Mouse (Mus musculus) lung, embryonic 16.5 days (tissue): Measurements from ENCODE around the gene Ifit1bl1. TPM values are rescaled to one million over a fixed set of nuclear protein-coding genes. Genes with fewer than 3 reads are reported as not detected.
"Not testable (repeated sequence)": the region's sequence is repeated elsewhere in the genome, so short reads cannot be mapped to it uniquely, and the experiment has no call there.

Source experiments
- ATAC-seq: fragments of 200-750 bp; cut with Nextera tagmentation; 2 replicates; pipeline ENCODE4 v1.8.0; 2017; ENCODE audit warnings: low read depth, mild to moderate bottlenecking, moderate library complexity
- H3K27ac ChIP-seq: fragments of 300-500 bp; sonication (generic); 2 replicates; pipeline ENCODE4 v1.5.1; 2014; ENCODE audit warnings: mild to moderate bottlenecking, control low read depth, low read length
- H3K27me3 ChIP-seq: fragments of 300-500 bp; sonication (generic); 2 replicates; pipeline ENCODE4 v1.6.1; 2014; ENCODE audit warnings: low read depth, low read length, mixed read lengths; ENCODE audit not compliant: control insufficient read depth, insufficient read depth
- H3K36me3 ChIP-seq: fragments of 300-500 bp; sonication (generic); 2 replicates; pipeline ENCODE4 v1.6.1; 2014; ENCODE audit warnings: low read length; ENCODE audit not compliant: control insufficient read depth, insufficient read depth
- H3K4me1 ChIP-seq: fragments of 300-500 bp; sonication (generic); replicated peaks from 2 replicates; pipeline ENCODE4 v1.6.1; 2014; ENCODE audit warnings: low read length, mixed read lengths; ENCODE audit not compliant: control insufficient read depth, insufficient read depth
- H3K4me2 ChIP-seq: fragments of 300-500 bp; sonication (generic); 2 replicates; pipeline ENCODE4 v1.6.1; 2014; ENCODE audit warnings: low read depth, low read length, control low read depth
- H3K4me3 ChIP-seq: fragments of 300-500 bp; sonication (generic); 2 replicates; pipeline ENCODE4 v1.5.1; 2014; ENCODE audit warnings: mild to moderate bottlenecking, low read length, control low read depth
- H3K9ac ChIP-seq: fragments of 300-500 bp; sonication (generic); 2 replicates; pipeline ENCODE4 v1.6.1; 2014; ENCODE audit warnings: low read length, control low read depth
- H3K9me3 ChIP-seq: fragments of 300-500 bp; sonication (generic); 2 replicates; pipeline ENCODE4 v1.6.1; 2016; ENCODE audit warnings: low read length; ENCODE audit not compliant: control insufficient read depth
- WGBS: fragments of 180-500 bp; shearing (Covaris S2); extraction: QIAGEN DNeasy Blood & Tissue Kit; methylation state at CpG from one replicate; pipeline ENCODE4 v1.1.7; 2014; 5-methylcytosine and 5-hydroxymethylcytosine counted together
- polyA plus RNA-seq: library from polyadenylated mRNA; unstranded; fragments of >200 nt; fragmentation: Nextera tagmentation; extraction: Ambion mirVana; gene quantifications from 2 replicates; pipeline ENCODE4 v1.2.1, GENCODE M21; 2015

The Ifit1bl1 gene
- polyA plus RNA-seq, 1 experiment from 2014 or later = 0.72 TPM

GRCm38 (mm10) chr19:34627496-34627895 is 25.7 kb upstream of the Ifit1bl1 start:
- H3K4me3 ChIP-seq = no peak overlapping the region
- no peaks in the 10 kb centered on the region for H3K27me3 ChIP-seq
- no peaks in the 10 kb centered on the region for H3K36me3 ChIP-seq
- WGBS = 76% methylated on average over 2 of the region's 2 CpGs
- no peak overlapping the region for H3K9ac ChIP-seq
- H3K9me3 ChIP-seq = no peaks in the 10 kb centered on the region
- H3K27ac ChIP-seq = no peak overlapping the region
- H3K4me2 ChIP-seq = no peak overlapping the region
- no peak for ATAC-seq
- no peaks in the 10 kb centered on the region for H3K4me1 ChIP-seq

GRCm38 (mm10) chr19:34624663-34625062 is 22.9 kb upstream of the Ifit1bl1 start:
- H3K4me1 ChIP-seq = no peaks in the 10 kb centered on the region
- H3K27ac ChIP-seq = no peak overlapping the region
- H3K4me3 ChIP-seq = no peak overlapping the region
- ATAC-seq = no peak
- no peaks in the 10 kb centered on the region for H3K36me3 ChIP-seq
- H3K27me3 ChIP-seq = no peaks in the 10 kb centered on the region
- H3K9me3 ChIP-seq = no peaks in the 10 kb centered on the region
- 80% methylated on average over 4 of the region's 4 CpGs for WGBS
- H3K4me2 ChIP-seq = no peak overlapping the region
- H3K9ac ChIP-seq = no peak overlapping the region

GRCm38 (mm10) chr19:34623781-34624180 is 22.0 kb upstream of the Ifit1bl1 start:
- Histone ChIP-seq H3K9me3 (no peaks in the 10 kb centered on the region), H3K4me2 (no peak overlapping the region), H3K36me3 (no peaks in the 10 kb centered on the region), H3K4me3 (no peak overlapping the region), H3K27ac (no peak overlapping the region), H3K4me1 (no peaks in the 10 kb centered on the region), H3K9ac (no peak overlapping the region), H3K27me3 (no peaks in the 10 kb centered on the region)
- 86% methylated on average over 6 of the region's 6 CpGs for WGBS
- ATAC-seq = no peak

DNA sequence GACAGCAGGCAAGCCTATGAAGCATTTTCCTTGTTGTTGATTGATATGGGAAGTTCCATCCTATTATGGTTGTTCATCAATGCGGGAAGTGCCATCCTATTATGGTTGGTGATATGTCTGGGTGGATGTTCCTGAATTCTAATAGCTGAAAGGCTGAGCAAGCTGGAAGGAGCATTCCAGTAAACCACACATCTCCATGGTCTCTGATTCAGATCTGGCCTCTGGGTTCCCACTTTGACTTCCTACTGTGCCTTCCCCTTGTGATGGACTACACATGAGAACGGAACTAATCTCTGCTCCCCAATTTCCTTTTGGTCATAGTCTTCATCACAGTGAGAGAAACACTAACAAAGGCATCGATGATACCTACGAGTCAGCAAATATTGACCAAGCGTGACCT is 19.1 kb upstream of the Ifit1bl1 start:
- Histone ChIP-seq H3K36me3 (no peaks in the 10 kb centered on the region), H3K4me1 (no peaks in the 10 kb centered on the region), H3K4me2 (no peak overlapping the region), H3K9ac (no peak overlapping the region), H3K27me3 (no peaks in the 10 kb centered on the region), H3K9me3 (no peaks in the 10 kb centered on the region), H3K4me3 (no peak overlapping the region), H3K27ac (no peak overlapping the region)
- WGBS = 75% methylated on average over 5 of the region's 5 CpGs
- ATAC-seq = no peak

GRCm38 (mm10) chr19:34612243-34613001 is 10.7 kb upstream of the Ifit1bl1 start:
- not testable (repeated sequence) for H3K9me3 ChIP-seq, H3K4me1 ChIP-seq, H3K27me3 ChIP-seq, H3K27ac ChIP-seq, H3K9ac ChIP-seq, H3K4me2 ChIP-seq, ATAC-seq, H3K4me3 ChIP-seq, H3K36me3 ChIP-seq
- WGBS = 71% methylated on average over 5 of the region's 11 CpGs

- WGBS = 63% methylated on average over 3 of the region's 3 CpGs
- not testable (repeated sequence) for H3K4me1 ChIP-seq, H3K9ac ChIP-seq, H3K36me3 ChIP-seq, H3K4me2 ChIP-seq, ATAC-seq, H3K27ac ChIP-seq, H3K27me3 ChIP-seq, H3K4me3 ChIP-seq, H3K9me3 ChIP-seq
Measured at GRCm38 (mm10) chr19:34610118-34610517, 8.4 kb upstream of the Ifit1bl1 start.

DNA sequence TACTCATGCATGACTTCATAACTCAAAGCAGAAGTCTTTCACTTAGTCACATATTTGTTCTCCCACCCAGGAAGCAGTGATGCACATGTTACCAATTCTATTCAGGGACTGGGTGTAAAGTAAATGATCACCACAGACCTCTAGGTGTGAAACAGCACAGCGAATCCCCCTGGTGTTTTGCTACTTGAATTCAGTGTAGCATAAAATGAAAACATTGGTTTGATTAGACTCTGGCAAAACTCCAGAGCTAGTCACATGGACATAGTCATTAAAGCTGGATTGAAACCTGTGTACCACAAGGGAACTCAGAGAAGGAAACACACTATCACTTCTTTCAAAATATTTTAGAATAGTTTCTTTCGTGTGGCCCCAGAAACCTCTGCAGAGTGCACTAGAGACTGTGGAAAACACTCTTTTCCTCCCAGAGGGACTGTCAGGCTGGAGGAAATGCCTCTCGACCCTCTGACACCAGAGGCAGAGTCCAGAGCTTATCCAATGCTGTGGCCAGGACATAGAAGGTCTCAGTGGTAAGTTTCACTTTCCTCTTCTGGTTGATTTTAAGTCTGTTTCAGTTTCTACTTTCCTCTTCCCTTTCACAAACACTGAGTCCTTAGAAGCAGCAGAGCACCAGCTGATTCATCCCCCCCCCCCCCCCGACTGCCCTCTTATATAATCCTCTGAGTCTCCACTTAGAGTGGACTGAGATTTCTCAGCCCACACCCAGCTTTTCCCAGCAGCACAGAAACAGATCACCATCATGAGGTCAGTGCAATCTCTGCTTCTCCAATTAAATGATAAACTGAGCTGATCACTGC is 5.7 kb upstream of the Ifit1bl1 start, which contains the start of gene Ifit3b:
Gene Ifit3b (plus strand): TSS at position 734 of the 815 bp plus-strand sequence.
- H3K27ac ChIP-seq, H3K9ac ChIP-seq, H3K4me3 ChIP-seq, H3K4me1 ChIP-seq, H3K27me3 ChIP-seq, H3K4me2 ChIP-seq, H3K36me3 ChIP-seq, H3K9me3 ChIP-seq: not testable (repeated sequence)
- peak; percentile 64 for ATAC-seq
- WGBS = 33% methylated on average over 4 of the region's 4 CpGs

DNA sequence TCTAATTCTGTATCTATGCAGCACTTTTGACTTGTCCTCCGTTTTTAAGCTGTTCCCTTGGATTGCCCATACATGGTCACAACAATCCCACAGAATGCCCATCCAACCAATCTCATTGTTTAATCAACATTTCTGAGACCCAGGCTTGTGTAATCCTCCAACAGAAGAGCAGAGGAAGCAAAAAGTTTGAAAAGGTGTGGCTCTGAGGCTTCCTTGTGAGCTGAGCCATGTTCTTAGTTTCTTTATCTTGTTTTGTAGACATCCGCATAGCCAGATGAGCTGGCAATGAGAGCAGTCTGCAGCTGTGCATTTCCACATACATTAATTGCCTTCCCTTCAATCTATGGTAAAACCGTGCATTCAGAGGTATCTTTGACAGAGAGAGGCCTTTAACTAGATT is 3.7 kb upstream of the Ifit1bl1 start:
- H3K4me3 ChIP-seq = no peak overlapping the region
- H3K27me3 ChIP-seq = no peaks in the 10 kb centered on the region
- H3K4me1 ChIP-seq = no peaks in the 10 kb centered on the region
- no peak overlapping the region for H3K27ac ChIP-seq
- no peak overlapping the region for H3K4me2 ChIP-seq
- 82% methylated on average over 3 of the region's 3 CpGs for WGBS
- H3K9ac ChIP-seq = no peak overlapping the region
- H3K9me3 ChIP-seq = no peaks in the 10 kb centered on the region
- no peaks in the 10 kb centered on the region for H3K36me3 ChIP-seq
- ATAC-seq = no peak

DNA sequence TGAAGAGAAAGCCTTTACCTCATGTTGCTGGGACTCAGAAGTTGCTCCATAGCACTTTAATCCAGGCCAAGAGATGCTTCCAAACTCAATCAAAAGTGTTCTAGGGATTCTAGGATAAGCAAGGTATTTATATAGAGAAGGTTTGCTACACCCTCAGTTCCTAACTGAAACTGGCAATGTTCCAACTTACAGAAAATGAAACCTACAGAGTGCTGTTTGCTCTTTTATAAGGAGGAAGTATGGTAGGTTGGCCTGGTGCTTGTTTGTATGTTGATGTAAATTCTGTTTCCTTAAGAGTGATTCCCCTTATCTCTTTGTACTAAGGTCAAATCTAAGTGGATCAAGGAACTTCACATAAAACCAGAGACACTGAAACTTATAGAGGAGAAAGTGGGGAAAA is 2.5 kb downstream of the Ifit1bl1 start:
- not testable (repeated sequence) for ATAC-seq, H3K4me3 ChIP-seq, H3K36me3 ChIP-seq, H3K27me3 ChIP-seq, H3K27ac ChIP-seq, H3K4me2 ChIP-seq, H3K4me1 ChIP-seq, H3K9ac ChIP-seq, H3K9me3 ChIP-seq
